Mouse (Mus musculus) kidney, adult 2 months (tissue): ENCODE measurements around the gene Rabepk. TPM values are rescaled to one million over a fixed set of nuclear protein-coding genes. Genes with fewer than 3 reads are reported as not detected.
"Not testable (repeated sequence)": the region's sequence is repeated elsewhere in the genome, so short reads cannot be mapped to it uniquely, and the experiment has no call there.

ENCODE experiments used
- DNase-seq: peaks from one replicate; pipeline ENCODE4 v3.0.0; 2021
- H3K27ac ChIP-seq: fragments of 200-500 bp; 2 replicates; pipeline ENCODE4 v1.5.1; 2012; ENCODE audit warnings: low read depth, low read length, control low read depth, inconsistent platforms; ENCODE audit not compliant: insufficient read depth
- H3K27me3 ChIP-seq: fragments of 200-500 bp; replicated peaks from 2 replicates; pipeline ENCODE4 v1.6.1; 2012; ENCODE audit warnings: mild to moderate bottlenecking, moderate library complexity, low read length, inconsistent platforms; ENCODE audit not compliant: control insufficient read depth, insufficient read depth
- H3K36me3 ChIP-seq: fragments of 200-500 bp; 2 replicates; pipeline ENCODE4 v1.6.1; 2012; ENCODE audit warnings: mild to moderate bottlenecking, moderate library complexity, low read length, inconsistent platforms; ENCODE audit not compliant: control insufficient read depth, insufficient read depth
- H3K4me1 ChIP-seq: fragments of 200-500 bp; 2 replicates; pipeline ENCODE4 v1.6.1; 2011; ENCODE audit warnings: low read length; ENCODE audit not compliant: control insufficient read depth, insufficient read depth
- H3K4me3 ChIP-seq: fragments of 200-500 bp; 2 replicates; pipeline ENCODE4 v1.5.1; 2011; ENCODE audit warnings: mild to moderate bottlenecking, low read depth, low read length, control low read depth; ENCODE audit not compliant: insufficient read depth
- CTCF ChIP-seq: fragments of 200-500 bp; conservative IDR thresholded peaks from 2 replicates; pipeline ENCODE4 v1.5.1; 2011; ENCODE audit warnings: low read depth, mild to moderate bottlenecking, control low read depth, low read length, moderate library complexity, mixed read lengths; ENCODE audit not compliant: insufficient read depth, insufficient read length
- POLR2A ChIP-seq: fragments of 200-500 bp; IDR thresholded peaks from one replicate; pipeline ENCODE4 v1.6.1; 2011; ENCODE audit warnings: low read depth, low read length, control low read depth
- WGBS: fragments of 180-500 bp; shearing (Covaris S2); methylation state at CpG from one replicate; pipeline ENCODE4 v1.1.7; 2018; 5-methylcytosine and 5-hydroxymethylcytosine counted together
- polyA plus RNA-seq: library from polyadenylated mRNA; depleted of rRNA; stranded (reverse); fragments of >200 nt; gene quantifications from 2 replicates; pipeline ENCODE4 v1.2.3, GENCODE M21; 2012

Gene Rabepk
- polyA plus RNA-seq, 1 experiment, result 28.1 TPM

DNA sequence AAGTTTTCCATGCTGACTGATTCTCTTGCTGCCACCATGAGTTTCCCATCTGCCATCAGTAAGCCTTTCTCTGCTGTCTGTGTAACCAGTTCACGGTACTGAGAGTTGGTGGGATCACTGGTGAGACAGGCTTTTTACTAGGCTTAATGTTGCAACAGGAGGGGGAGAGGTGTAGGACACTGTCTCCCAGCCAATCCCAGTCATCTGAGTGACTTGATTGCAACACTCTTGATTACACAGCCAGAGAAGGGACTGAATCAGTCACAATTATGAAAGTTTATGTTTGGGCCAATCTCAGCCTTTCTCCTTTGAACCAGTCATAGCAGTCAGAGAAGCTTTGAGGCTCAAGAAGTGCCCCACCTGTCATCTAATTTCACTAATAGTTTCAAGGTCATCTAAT is 28.3 kb upstream of the Rabepk start:
- TF ChIP-seq POLR2A, result no peak
- TF ChIP-seq CTCF, result no peak
- Histone ChIP-seq H3K4me1 (peaks cover 9% of the 10 kb centered on the region; the same call in 1 of the 2 replicates), H3K27me3 (no peaks in the 10 kb centered on the region), H3K27ac (no peak overlapping the region), H3K4me3 (no peak overlapping the region), H3K36me3 (no peaks in the 10 kb centered on the region)
- DNase-seq, result no peak
- 86% methylated on average over 1 of the region's 1 CpGs for WGBS

DNA sequence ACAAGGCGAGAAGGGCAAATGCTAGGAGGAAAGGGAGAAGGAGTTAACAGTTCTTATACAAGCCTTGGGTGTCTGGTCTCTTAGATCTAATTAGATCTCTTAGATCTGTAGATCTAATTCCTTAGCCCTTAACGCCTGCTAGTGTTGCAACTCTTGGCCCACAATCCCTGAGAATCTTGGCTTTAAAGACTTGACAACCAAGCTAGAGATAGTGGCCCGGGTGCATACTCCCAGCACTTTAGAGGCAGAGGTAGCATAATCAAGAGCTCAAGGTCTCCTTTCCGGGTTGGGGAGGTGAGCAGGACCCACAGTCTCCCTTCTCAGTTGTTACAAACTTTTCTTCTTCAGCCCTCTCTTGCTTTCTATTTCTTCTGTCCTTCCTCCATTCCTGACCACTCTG is 27.9 kb upstream of the Rabepk start:
- H3K4me1 ChIP-seq, result peaks cover 9% of the 10 kb centered on the region; the same call in 1 of the 2 replicates
- 87% methylated on average over 4 of the region's 4 CpGs for WGBS
- H3K27me3 ChIP-seq, result no peaks in the 10 kb centered on the region
- H3K36me3 ChIP-seq, result no peaks in the 10 kb centered on the region
- no peak overlapping the region for H3K27ac ChIP-seq
- no peak overlapping the region for H3K4me3 ChIP-seq
- TF ChIP-seq POLR2A (no peak), CTCF (no peak)
- no peak for DNase-seq

DNA sequence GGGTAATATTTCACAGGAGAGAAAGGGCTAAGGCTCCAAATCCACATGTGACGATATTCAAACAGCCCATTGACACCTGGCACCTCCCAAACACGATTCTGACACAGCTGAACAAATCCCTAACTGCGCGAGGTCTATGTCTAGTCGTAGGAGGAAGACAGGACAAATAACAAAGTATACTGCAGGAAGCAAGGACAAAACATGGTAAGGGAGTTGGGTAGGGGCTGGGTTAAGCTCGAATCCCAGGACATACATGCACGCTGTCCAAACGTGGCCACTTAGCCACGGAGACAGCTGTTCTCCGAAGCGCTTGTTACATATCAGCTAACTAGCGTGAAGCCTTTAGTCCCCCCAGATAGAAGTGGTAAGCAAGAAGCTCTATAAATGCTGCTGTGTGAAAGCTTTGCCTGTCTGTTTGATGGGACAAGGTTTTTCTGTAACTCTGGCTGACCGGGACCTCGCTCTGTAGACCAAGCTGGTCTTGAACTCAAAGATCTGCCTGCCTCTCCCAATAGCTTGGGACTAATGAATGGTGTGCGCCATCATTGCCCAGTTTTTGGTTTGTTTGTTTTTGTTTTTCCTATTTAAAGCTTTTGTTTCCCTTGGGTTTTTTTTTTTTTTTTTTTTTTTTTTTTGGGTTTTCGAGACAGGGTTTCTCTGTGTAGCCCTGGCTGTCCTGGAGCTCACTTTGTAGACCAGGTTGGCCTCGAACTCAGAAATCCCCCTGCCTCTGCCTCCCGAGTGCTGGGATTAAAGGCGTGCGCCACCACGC is 26.9 kb upstream of the Rabepk start:
- Histone ChIP-seq H3K4me1 (peaks cover 9% of the 10 kb centered on the region; the same call in 1 of the 2 replicates), H3K27me3 (no peaks in the 10 kb centered on the region), H3K36me3 (peaks cover 2% of the 10 kb centered on the region), H3K27ac (0 out of 2 replicates have a peak overlapping the region, but pooled peaks have one; percentile 2), H3K4me3 (peak overlapping the region; percentile 69)
- TF ChIP-seq POLR2A, result no peak
- TF ChIP-seq CTCF, result no peak
- DNase-seq, result no peak
- 39% methylated on average over 20 of the region's 21 CpGs for WGBS

DNA sequence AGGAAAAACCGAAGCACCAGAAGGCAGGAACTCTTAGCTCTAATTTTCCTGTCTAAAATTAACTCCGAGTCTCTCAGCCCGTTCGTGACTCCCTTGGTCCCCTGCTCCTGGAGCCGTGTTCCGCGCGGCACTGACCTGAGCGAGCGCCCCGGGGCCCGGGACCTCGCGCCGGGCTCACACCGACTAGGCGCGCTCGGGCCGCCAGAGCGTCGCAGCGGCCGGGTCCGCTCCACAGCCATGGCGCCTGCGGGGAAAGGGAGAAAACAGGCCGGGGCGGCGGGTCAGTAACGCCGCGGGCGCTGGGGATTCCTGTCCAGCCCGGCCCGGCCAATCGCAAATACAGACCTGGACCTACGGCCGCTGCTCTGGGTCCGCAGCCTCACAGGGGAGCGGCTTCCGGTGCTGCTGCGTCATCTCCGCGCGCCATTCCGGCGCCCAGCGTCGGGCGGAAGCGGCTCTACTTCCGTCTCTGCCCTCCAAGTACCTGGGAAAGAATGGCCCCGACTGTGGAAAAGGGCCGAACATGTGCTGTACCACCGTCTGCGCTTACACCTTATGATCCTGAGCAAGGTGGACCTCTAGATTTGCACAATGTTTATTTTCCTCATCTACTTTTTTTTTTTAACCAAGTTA is 26.2 kb upstream of the Rabepk start, which contains the start of gene Fbxw2:
Gene Fbxw2 (minus strand): TSS at position 485 of the 633 bp plus-strand sequence.
- Histone ChIP-seq H3K4me3 (peak within 1 kb of the TSS; percentile 69), H3K27me3 (no peaks in the 10 kb centered on the region), H3K36me3 (peaks cover 2% of the 10 kb centered on the region), H3K4me1 (peaks cover 9% of the 10 kb centered on the region; the same call in 1 of the 2 replicates), H3K27ac (peak within 1 kb of the TSS; percentile 69)
- under 1% methylated on average over 57 of the region's 57 CpGs for WGBS
- DNase-seq, result peak; percentile 95
- peak; percentile 37 for TF ChIP-seq POLR2A
- no peak for TF ChIP-seq CTCF

DNA sequence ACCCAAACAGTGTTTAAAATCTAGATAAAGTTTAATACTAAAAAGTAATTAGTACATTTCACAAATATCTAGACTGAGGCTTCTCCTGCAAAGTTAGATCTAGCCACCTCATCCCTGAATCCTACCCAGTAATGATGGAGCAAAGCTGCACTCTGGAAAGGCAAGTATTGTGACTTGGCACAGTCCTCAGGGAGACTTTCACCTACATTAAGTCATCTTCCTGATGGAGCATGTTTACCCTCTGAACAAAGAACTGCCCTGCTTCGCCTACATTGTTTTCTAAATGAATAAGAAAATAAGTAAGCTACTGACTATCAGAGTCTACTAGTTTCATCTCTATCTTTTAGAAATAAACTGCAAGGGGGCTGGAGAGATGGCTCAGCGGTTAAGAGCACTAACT is 18.8 kb upstream of the Rabepk start:
- H3K4me1 ChIP-seq, result no peaks in the 10 kb centered on the region
- no peak overlapping the region for H3K27ac ChIP-seq
- 96% methylated on average over 2 of the region's 2 CpGs for WGBS
- peaks cover 4% of the 10 kb centered on the region for H3K36me3 ChIP-seq
- H3K4me3 ChIP-seq, result no peak overlapping the region
- H3K27me3 ChIP-seq, result no peaks in the 10 kb centered on the region
- no peak for DNase-seq
- no peak for TF ChIP-seq CTCF
- no peak for TF ChIP-seq POLR2A

DNA sequence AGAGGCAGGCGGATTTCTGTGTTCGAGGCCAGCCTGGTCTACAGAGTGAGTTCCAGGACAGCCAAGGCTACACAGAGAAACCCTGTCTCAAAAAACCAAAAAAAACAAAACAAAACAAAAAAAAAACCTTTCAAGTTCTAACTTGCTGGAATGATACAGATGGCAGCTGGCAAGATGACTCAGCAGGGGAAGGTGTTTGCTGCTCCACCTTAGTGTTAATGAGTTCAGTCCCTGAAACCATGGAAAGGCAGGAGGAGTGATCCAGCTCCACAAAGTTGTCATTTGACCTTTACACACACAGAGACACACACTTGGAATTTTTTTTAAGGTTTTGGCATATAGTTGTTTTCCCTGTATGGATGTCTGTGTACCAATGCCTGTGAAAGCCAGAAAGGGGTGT is 16.2 kb upstream of the Rabepk start:
- not testable (repeated sequence) for H3K4me3 ChIP-seq, H3K27ac ChIP-seq, H3K4me1 ChIP-seq, DNase-seq, H3K27me3 ChIP-seq, H3K36me3 ChIP-seq
- WGBS, result 93% methylated on average over 2 of the region's 2 CpGs

DNA sequence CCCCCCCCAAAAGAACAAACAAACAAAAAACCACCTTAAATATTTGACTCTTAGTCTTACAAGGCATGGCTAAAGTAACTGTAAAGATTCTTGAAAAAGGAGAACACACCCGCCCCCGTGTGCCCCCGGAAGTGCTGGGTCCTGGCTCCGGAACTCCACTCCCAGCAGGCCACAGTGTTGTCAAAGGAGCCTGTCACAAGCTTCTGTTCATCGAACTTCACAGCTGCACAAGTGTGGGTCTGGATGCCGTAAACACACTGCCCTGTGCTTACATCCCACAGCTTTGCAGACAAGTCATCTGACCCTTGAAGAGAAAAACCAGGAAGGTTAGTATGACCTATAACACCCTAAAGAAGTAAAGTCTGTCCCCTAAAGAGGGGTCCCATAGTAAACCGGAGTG is 13.0 kb upstream of the Rabepk start:
- whole genome bisulfite sequencing, result 70% methylated on average over 7 of the region's 7 CpGs
- Histone ChIP-seq H3K36me3 (peaks cover 5% of the 10 kb centered on the region), H3K4me1 (peaks cover 5% of the 10 kb centered on the region; the same call in 1 of the 2 replicates), H3K4me3 (no peak overlapping the region), H3K27ac (no peak overlapping the region), H3K27me3 (no peaks in the 10 kb centered on the region)
- TF ChIP-seq POLR2A (no peak), CTCF (no peak)
- DNase-seq, result no peak
